Mouse (Mus musculus) testis, postnatal 10 days (tissue): ENCODE measurements around the gene Parp1.

Experiments
- DNase-seq: peaks from one replicate; pipeline ENCODE4 v3.0.0; 2021; ENCODE audit warnings: low spot score

Parp1 gene

DNA sequence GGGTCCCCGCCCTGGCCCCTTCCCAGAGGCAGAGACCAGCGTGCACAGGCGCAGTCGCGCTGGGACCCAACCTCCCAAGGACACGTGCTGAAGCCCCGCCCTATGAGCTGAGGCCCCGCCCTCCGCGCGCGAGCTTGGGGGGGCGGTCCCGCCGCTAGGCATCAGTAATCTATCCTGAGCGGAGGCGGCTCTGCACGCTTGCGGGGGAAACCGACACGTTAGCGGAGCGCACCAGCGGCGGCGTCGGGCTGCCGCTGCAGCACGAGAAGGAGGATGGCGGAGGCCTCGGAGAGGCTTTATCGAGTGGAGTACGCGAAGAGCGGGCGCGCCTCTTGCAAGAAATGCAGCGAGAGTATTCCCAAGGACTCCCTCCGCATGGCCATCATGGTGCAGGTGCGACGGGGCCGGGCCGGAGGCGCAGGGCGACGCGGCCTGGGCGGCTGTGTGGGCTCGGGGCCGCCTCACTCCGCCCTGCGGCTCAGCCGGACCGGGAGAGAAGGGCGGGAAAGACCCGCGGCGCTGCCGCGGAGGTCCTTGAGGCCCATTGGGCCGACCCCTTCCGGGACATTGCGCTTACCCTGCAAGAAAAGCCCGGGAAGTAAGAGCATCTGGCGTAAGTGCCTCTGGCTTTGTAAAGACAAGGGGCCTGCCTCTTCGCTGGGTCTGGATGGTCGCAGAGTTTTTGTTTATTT lies at the start of gene Parp1:
Gene Parp1, plus strand, starts transcription at position 164 of the 692 bp plus-strand sequence.
- peak; percentile 99 for DNase-seq

DNA sequence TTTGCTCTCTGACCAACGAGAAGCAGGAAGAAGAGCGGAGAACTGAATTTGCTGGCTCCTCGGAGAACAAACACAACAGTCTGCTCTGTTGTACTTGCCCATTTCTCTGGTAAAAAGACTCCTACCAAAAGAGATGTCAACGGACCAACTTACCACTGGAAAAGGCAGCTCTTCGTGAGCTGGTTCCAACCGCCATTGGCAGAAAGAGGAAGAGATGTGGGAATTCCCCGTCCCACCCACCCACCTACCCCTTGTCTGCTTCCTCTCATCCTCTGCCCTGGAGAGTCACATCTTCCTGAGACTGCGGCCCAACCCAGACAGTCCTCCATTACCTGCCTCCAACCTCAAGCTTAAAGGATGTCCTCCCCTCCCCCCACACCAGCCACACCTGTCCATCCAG lies 49.2 kb upstream of the Parp1 start:
- no peak for DNase-seq

DNA sequence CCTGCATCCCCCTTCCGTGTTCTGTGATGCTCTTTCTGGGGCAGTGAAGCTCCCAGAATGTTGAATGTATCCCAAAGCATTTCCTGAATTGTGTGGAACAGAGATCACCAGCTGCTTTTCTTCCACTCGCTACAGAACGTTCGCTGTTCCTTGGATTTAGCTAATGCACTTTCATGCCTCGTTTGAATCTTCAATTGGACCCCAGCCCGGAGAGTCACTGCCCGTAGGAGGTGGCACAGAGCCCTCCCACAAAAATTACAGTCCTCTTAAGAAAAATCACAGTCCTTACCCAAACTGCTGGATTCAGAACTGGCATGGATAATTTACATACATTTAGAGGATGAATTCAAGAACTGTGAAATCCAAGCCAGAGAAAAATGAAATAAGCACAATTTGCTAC lies 48.5 kb upstream of the Parp1 start:
- DNase-seq = no peak

DNA sequence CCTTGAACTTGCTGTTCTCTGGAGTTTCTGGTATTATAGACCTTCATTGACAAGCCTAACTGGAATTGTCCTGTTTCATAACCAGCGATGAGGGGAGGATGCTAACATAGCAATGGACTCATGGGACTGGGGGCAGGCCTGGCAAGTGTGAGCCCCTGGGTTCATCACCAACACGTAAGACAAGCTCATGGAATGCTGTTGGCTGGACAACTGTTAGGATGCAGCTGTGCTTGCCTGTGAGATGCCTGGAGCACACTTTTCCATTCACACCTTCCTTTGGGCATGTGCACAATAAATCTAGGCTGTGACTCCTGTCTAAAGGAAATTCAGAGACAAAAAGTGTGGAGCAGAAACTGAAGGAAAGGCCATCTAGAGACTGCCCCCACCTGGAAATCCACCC lies 45.4 kb upstream of the Parp1 start:
- DNase-seq = no peak

DNA sequence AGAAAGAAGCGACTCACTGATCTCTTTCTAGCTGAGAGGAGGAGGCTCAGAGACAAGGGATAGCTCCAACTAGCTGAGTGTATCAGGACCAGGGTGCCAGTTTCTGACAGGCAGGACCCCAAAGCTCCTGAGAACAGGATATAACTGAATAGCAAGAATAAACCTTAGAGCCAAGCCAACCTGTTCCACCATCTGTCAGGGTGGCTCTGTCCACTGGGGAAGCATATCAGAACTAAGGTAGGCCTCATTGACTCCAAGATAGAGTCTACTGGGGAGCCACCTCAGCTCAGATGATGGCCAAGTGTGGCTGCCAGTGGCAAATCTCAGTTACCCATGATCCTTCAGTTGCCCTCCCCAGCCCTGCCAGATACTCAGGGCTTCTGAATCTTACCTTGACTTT lies 43.4 kb upstream of the Parp1 start:
- no peak for DNase-seq

DNA sequence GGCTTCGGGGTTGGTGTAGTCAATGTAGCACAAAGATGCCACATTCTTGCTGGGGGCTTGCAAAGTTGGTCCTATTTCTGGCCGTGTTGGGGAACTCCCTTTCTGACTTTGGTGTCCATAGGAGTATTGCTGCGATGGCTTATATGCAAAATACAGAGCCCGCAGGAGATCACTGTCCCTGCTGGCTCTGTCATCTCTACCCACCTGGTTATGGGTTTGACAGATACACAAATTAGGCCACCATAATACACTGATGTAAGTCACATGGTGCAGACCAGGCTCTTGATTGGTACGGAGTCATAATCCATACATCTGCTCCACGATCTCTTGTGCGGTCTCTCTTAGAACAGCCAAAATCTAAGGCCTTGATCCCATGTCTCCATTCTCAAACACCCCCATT lies 38.9 kb upstream of the Parp1 start:
- no peak for DNase-seq

DNA sequence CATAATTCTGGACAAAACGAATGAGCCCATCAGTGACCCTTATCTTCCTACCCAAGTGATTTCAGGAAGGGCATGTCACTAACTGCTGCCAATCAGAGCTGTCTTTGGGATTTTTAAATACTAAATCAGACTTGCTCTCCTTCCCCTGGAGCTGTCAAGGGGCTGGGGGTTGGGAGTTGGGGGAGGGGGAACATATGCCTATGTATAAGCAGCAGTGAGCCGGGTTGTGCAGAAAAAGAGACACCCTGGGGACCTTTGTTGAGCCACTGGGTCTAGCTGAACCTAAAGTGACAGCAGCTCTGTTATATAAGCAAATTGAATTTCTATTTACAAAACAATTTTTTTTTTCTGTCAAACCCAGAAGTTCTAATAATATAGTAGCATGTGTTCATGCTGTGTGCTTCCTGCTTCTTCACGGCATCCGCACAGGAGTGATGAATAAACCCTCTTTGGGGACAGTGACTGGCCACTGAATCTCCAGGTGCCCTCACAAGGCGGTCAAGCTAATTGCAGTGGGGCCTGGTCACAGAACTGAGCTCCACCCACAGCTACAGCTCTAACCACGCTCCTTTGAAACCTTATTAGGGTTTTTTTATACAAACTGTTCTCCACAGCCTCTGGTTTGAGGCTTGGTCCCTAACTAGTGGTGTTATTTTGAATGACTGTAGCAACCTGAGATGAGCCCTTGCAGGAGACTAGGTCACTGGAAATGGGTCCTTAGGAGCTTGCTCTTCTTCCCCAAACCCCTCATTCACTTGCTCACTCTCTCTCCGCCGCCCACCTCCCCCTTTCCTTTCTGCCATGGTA lies 38.1 kb upstream of the Parp1 start:
- DNase-seq = no peak

DNA sequence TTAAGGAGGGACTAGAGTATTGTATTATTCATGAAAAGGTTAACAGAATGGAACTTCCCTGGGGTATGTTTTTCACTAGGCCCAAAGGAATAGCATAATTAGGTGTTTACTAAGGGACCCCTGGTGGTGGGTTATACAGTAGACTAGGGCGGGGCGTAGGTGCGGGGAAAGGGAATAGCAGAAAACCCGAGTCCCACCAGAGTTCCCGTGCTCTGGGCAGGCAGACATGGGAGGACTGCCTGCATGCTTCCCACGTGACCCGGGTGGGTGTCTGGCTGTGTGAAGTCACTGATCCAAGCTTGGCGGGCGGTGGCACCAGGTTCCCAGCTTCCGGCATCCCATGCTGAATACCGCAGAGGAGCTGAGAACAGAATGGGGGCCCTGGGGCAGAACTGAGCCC lies 36.1 kb upstream of the Parp1 start:
- no peak for DNase-seq

DNA sequence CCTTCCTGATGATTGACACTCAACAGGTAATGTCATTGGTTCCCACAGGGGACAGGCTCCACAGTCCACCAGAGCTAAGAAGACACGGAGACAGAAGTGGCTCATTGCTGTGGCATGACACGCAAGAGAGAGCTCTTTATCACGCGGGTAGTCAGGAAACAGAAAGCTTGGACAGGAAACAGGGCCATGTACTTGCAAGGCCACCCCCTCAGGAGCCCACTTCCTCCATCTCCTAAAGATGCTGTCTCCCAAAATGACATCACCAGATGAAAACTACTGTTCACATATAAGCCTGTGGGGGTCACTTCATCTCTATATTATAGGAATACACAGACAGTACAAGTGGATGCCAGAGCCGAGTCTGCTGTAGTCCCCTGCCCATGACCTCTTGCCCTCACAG lies 32.0 kb upstream of the Parp1 start:
- DNase-seq = no peak

DNA sequence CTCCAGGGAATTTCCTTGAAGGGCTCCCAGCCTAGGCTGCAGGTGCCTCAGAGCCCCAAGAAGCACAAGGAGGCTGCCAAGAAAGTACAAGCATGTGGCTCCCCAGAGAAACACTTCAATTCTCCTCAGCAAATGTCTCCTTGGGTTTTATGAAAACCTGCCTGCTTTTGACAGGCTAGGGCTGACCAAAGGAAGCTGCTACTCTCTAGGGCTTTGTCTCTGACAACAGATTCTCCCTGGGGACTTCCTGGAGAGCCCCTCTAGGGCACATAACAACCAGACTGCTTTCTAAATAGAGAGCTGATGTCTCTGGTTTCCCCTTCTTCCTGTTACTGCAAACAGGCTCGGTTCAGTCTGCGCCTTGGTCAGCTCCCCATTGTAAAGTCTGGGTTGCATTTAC lies 27.5 kb upstream of the Parp1 start:
- no peak for DNase-seq

DNA sequence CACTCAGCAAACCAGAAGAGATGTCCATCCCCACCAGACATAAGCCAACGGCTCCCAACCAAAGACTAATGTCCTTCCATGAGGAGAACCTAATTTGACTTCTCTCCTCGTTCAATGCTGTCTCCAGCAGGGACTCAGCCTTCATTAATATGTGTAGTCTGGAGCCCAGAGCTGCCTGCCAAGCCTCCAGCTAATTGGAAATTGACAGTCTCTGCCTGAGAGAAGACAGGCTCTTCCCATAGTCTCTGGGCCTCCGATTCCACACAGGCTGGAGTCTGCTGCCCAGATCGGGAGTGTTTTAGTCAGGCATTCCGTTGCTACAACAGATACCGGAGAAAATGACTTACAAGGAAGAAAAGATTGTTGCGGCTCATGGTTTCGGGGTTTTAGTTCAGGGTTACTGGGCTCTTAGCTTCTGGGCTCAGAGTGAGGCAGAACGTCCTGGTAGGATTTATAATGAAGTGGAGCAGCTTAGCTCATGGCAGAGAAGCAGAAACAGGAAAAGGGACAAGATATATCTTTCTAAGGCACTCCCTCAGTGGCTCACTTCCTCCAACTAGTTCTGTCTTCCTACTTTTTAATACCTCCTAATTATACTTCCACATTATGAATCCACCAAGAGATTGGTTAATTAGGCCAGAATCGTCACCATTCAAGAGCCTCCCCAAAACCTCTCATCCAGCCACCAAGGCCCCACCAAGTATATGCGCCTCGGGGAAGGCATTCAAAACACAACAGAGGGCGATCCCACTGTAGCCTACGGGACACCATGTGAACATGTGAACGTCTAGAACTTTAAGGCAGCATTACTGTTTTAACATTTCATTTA lies 26.6 kb upstream of the Parp1 start:
- DNase-seq = no peak

DNA sequence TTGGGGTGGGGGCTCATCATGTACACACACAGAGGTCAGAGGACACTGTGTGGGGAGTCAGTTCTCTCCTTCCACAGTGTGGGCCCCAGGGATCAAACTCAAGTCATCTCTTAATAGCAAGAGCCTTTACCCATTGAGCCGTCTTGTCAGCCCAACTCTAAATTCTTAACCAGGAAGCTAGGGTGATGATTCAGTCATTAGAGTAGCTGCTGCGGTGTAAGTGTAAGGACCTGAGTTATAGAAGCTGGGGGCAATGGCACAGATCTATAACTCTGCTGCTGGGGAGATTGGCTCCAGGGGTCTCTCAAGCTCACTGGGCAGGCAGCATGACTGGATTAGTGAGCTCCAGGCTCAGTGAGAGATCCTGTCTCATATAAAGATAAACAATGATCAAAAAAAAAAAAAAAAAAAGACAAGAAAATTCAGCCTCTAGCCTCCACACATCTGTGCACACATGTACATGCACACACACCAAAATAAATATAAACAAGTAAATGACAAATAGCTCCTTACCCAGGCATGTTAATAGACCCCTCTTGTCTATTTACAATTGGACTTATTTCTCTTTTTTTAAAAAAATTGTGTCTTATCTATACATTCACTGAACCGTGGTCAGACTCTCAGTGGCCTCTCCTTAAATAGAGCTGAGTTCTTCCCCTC lies 25.9 kb upstream of the Parp1 start:
- DNase-seq = no peak

DNA sequence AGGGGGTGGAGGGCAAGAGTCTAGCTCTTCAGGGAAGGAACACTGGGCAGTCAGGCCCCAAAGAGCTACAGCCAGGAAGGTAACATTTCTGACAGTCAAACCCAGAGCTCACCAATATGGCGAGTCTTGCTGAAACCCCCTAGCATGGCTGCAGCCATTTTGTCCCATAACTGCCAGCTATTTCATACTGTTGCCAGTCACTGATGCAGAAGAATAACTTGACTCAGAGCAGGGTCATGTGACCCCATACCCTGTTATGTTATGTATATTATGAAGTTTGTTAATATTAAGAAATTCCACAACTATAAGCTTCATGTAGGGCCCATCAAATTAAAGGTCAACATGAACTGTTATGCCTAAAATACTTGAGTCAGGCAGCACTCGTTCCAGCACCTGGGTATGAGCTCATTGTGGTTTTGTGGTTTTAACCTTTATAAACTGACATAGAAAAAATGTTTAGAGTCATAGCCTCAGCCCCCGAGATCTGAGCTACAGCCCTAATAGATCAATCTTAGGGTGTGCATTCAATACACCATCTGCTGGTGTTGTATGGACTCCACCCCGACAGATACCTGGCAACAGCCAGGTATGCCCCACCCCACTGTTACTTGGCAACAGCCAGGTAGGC lies 22.7 kb upstream of the Parp1 start:
- no peak for DNase-seq

DNA sequence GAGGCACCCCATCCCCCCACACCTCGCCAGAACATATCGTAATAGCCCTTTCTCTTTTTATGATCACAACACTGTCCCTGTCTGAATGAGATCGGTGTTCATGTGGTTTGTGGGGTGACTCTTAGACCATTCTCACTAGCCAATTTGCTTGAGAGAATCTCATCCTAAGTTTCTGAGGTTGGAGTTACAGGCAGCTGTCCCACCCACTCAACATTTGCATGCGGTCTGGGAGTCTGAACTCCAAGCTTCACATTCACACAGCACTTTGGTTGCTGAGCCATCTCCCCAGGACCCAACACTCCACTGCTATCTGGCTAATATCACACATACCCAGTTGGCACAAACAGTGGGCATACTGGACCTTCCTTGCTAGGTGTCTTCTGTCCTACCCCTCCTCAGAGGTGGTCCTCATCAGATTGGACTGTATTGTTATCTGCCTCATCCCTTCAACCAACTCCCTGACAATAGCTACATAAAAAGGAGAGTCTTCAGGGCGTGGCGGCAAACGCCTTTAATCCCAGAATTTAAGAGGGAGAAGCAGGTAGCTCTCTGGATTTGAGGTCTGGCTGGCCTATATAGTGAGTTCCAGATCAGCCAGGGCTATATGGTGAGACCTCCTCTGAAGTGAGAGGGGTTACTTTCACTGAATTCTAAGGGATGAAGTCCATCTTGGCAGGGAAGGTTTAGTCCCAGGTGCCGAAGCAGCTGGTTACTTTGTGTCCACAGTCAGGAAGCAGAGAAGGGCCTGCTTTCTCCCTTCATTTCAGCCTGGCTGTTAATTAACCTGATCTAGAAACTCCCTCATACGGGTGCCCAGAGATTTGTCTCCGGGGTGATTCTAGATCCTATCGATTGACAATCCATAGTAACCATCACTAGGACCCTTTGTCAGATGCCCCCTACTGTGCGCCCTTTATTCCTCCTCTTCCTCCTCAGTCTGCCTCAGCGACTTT lies 21.6 kb upstream of the Parp1 start:
- no peak for DNase-seq

DNA sequence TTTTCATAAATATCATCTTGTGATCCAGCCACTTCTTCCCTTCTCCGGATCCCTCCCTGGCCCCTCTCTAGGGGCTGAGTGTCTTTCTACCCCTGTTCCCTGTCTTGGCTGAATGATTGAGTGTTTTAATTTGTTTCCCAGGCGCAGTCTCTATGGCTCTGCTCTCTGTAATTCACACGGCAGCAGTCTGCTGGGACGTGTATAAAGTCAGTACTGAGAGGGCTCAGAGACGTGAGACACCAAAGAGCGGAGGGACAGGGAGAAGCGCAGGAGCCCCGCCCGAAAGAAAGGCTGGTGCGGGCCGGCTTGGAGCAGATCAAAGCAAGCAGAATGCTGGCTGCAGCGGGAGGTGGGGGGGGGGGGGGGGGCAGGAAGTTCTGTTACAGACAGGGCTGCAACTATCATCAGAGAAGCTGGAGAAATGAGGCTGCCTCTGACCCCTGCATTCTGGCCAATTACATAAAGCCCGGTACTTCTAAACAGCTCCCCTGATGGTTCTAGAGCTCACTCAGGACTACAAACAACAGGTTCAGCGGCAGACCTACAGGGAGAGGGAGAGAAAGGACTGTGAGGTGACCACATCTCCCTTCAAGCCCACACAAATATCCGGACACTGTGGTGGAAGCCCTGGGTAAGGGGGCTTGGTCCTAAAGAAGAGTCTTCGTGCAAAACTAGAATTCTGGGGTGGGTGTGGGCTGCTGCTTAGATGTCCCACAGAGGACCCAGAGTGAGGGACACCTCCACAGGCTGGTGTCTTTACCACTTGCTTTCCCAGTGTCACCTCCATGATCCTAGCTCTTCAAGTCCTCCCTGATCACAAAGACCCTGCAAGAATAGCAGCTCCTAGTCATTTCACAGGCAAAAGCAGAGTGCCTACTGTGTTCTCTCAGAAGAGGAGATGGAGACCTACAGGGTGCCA lies 20.7 kb upstream of the Parp1 start:
- no peak for DNase-seq

DNA sequence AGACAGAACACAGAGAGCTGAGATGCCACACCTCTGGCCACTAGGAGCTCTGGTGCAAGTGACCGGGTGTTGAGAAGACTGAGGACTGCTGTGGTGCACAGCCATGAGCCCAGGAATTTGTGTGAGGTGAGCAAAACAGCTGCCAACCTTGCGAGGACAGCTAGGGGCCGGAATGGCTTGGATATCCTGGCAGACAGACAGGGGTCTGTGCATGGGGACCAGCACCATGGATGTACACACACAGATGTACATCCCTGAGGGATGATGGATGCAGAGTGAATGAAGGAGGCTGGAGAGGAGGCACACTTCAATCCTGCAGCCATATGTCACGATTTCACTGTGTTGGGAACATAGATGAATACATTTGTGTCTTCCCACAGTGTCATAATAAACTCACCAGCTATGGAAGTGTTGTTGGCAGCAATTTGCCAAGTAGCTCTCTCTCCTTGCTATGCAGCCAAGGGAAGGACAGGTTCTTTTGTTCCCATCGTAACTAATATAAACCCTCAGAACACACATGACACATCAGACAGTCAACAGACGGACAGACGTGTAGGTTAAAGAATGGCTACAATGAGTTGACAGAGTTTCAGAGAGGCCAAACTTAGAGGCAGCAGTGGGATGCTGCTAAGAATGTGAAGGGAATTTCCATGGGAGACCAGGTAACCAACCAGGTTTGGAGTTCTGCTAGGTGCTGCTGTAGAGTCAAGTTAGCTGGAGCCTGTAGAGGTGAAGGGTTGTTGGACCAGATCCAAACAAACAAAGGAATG lies 19.0 kb upstream of the Parp1 start:
- DNase-seq = peak; percentile 32

DNA sequence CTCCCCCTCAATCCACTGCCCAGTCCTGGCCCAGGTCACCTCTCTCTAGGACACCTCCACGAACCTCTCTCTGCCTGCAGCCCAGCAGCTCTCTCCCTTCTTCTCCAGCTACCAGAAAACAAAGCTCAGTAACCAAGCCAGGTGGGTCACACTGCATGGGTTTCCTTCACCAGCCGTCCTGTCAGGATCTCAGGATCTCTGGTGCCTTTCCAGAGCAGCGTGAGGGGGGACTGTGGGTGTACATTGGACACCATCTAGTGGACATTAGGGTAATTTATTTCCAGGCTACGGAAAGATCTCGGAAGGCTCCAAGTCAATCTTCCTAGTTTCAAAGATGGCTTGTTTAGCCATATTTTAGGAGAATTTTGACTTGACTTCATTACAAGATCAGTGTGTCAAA lies 18.0 kb upstream of the Parp1 start:
- DNase-seq = peak; percentile 55

DNA sequence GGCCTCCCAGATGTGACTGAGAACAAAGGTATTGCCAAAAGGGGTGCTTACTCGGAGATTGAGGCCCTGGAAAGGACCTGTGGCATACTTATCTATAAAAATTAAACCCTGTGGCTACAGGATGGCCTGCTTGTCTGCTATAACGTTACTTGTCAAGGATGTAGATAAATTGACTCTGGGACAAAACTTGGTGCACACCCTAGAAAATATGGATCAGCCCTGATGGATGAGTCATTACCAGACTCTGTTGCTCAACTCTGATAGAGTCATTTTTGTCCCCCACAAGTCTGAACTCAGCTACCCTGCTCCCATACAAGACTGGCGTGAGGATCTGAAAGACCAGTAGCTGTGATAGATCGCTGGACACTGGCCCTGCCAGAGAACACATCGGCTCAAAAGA lies 11.8 kb upstream of the Parp1 start:
- DNase-seq = no peak

DNA sequence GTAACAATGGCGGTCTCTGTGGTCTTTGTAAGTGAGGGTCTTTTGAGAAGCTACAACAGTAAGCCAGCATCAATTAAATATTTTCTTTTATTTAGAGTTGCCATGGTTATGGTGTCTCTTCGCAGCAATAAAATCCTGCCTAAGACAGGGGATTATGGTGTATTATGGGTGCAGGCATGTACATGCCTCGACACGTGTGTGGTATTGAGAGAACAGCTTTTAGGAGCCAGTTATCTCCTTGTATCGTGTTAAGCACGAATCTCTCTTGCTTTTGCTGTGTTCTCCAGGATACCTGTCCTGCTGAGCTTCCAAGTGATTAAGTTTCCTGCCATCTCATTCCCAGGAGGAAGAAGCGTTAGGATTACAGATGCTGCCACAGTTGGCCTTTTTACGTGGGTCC lies 9.3 kb upstream of the Parp1 start:
- DNase-seq = no peak
